Mouse (Mus musculus): ENCODE data around the gene R3hdm4. TPM values are rescaled to one million over a fixed set of nuclear protein-coding genes. Genes with fewer than 3 reads are reported as not detected.
"Not testable (repeated sequence)": the region's sequence is repeated elsewhere in the genome, so short reads cannot be mapped to it uniquely, and the experiment has no call there.

R3hdm4 gene
- polyA plus RNA-seq, 1 experiment from 2014 or later = 112 TPM

GRCm38 (mm10) chr10:79897316-79898245, 23.4 kb downstream of the R3hdm4 start:
- no peak for ATAC-seq (replicated peaks; ENCODE audit: extremely low read depth, insufficient read depth, low FRiP score)

GRCm38 (mm10) chr10:79896814-79897213, 24.2 kb downstream of the R3hdm4 start:
- Histone ChIP-seq H3K9ac (ENCODE audit: low read length) (no peak overlapping the region), H3K36me3 (ENCODE audit: control insufficient read depth, insufficient read depth) (peaks cover 24% of the 10 kb centered on the region), H3K4me3 (ENCODE audit: low read length) (no peak overlapping the region), H3K27me3 (ENCODE audit: control insufficient read depth, insufficient read depth, low read length) (no peaks in the 10 kb centered on the region), H3K9me3 (replicated peaks; ENCODE audit: control insufficient read depth, low read length) (no peaks in the 10 kb centered on the region), H3K4me2 (ENCODE audit: low read depth, low read length) (no peak overlapping the region), H3K4me1 (ENCODE audit: control insufficient read depth, insufficient read depth, low read length) (no peaks in the 10 kb centered on the region), H3K27ac (ENCODE audit: low read length) (no peak overlapping the region)
- no peak for ATAC-seq (replicated peaks; ENCODE audit: extremely low read depth, insufficient read depth, low FRiP score)
- 84% methylated on average over 13 of the region's 13 CpGs for WGBS

More at GRCm38 (mm10) chr10:79897316-79898245, 23.4 kb downstream of the R3hdm4 start:
- Histone ChIP-seq H3K4me1 (ENCODE audit: control insufficient read depth, insufficient read depth, low read length) (no peaks in the 10 kb centered on the region), H3K9ac (ENCODE audit: low read length) (no peak overlapping the region), H3K4me2 (ENCODE audit: low read depth, low read length) (no peak overlapping the region), H3K27me3 (ENCODE audit: control insufficient read depth, insufficient read depth, low read length) (no peaks in the 10 kb centered on the region), H3K36me3 (ENCODE audit: control insufficient read depth, insufficient read depth) (peaks cover 25% of the 10 kb centered on the region), H3K4me3 (ENCODE audit: low read length) (no peak overlapping the region), H3K9me3 (replicated peaks; ENCODE audit: control insufficient read depth, low read length) (no peaks in the 10 kb centered on the region), H3K27ac (ENCODE audit: low read length) (no peak overlapping the region)
- 53% methylated on average over 20 of the region's 20 CpGs for WGBS

GRCm38 (mm10) chr10:79896306-79896705, 24.7 kb downstream of the R3hdm4 start:
- Histone ChIP-seq H3K4me1 (ENCODE audit: control insufficient read depth, insufficient read depth, low read length) (no peaks in the 10 kb centered on the region), H3K4me2 (ENCODE audit: low read depth, low read length) (no peak overlapping the region), H3K36me3 (ENCODE audit: control insufficient read depth, insufficient read depth) (peaks cover 24% of the 10 kb centered on the region), H3K27ac (ENCODE audit: low read length) (no peak overlapping the region), H3K9ac (ENCODE audit: low read length) (no peak overlapping the region), H3K27me3 (ENCODE audit: control insufficient read depth, insufficient read depth, low read length) (no peaks in the 10 kb centered on the region), H3K9me3 (replicated peaks; ENCODE audit: control insufficient read depth, low read length) (no peaks in the 10 kb centered on the region), H3K4me3 (ENCODE audit: low read length) (no peak overlapping the region)
- WGBS = 88% methylated on average over 16 of the region's 16 CpGs
- ATAC-seq (replicated peaks; ENCODE audit: extremely low read depth, insufficient read depth, low FRiP score) = no peak

- not testable (repeated sequence) for H3K9ac ChIP-seq (ENCODE audit: low read length); H3K27me3 ChIP-seq (ENCODE audit: control insufficient read depth, insufficient read depth, low read length); H3K4me2 ChIP-seq (ENCODE audit: low read depth, low read length); H3K9me3 ChIP-seq (replicated peaks; ENCODE audit: control insufficient read depth, low read length); H3K4me1 ChIP-seq (ENCODE audit: control insufficient read depth, insufficient read depth, low read length); H3K27ac ChIP-seq (ENCODE audit: low read length); H3K4me3 ChIP-seq (ENCODE audit: low read length)
- peaks cover 18% of the 10 kb centered on the region for H3K36me3 ChIP-seq (ENCODE audit: control insufficient read depth, insufficient read depth)
- peak; percentile 29 for ATAC-seq (replicated peaks; ENCODE audit: extremely low read depth, insufficient read depth, low FRiP score)
- 43% methylated on average over 22 of the region's 22 CpGs for WGBS
Observed at GRCm38 (mm10) chr10:79892451-79893118, 28.4 kb downstream of the R3hdm4 start.

- Histone ChIP-seq H3K4me2 (ENCODE audit: low read depth, low read length) (no peak within 1 kb of the TSS), H3K4me1 (ENCODE audit: control insufficient read depth, insufficient read depth, low read length) (no peaks in the 10 kb centered on the region), H3K36me3 (ENCODE audit: control insufficient read depth, insufficient read depth) (peaks cover 6% of the 10 kb centered on the region), H3K4me3 (ENCODE audit: low read length) (no peak within 1 kb of the TSS), H3K27me3 (ENCODE audit: control insufficient read depth, insufficient read depth, low read length) (no peaks in the 10 kb centered on the region; the same call in 1 of the 2 replicates), H3K9me3 (replicated peaks; ENCODE audit: control insufficient read depth, low read length) (no peaks in the 10 kb centered on the region), H3K27ac (ENCODE audit: low read length) (no peak within 1 kb of the TSS), H3K9ac (ENCODE audit: low read length) (no peak within 1 kb of the TSS)
- 32% methylated on average over 5 of the region's 5 CpGs for WGBS
- ATAC-seq (replicated peaks; ENCODE audit: extremely low read depth, insufficient read depth, low FRiP score) = no peak
Observed at GRCm38 (mm10) chr10:79890670-79891069, 30.3 kb downstream of the R3hdm4 start, which contains the start of gene Cfd. TSS of gene Cfd (plus strand) at chr10:79890853.

GRCm38 (mm10) chr10:79889386-79889785, 31.6 kb downstream of the R3hdm4 start:
- Histone ChIP-seq H3K4me2 (ENCODE audit: low read depth, low read length) (no peak overlapping the region), H3K27me3 (ENCODE audit: control insufficient read depth, insufficient read depth, low read length) (no peaks in the 10 kb centered on the region; the same call in 1 of the 2 replicates), H3K4me3 (ENCODE audit: low read length) (no peak overlapping the region), H3K36me3 (ENCODE audit: control insufficient read depth, insufficient read depth) (no peaks in the 10 kb centered on the region), H3K9ac (ENCODE audit: low read length) (no peak overlapping the region), H3K4me1 (ENCODE audit: control insufficient read depth, insufficient read depth, low read length) (peaks cover 2% of the 10 kb centered on the region; the same call in 1 of the 2 replicates), H3K9me3 (replicated peaks; ENCODE audit: control insufficient read depth, low read length) (no peaks in the 10 kb centered on the region), H3K27ac (ENCODE audit: low read length) (no peak overlapping the region)
- ATAC-seq (replicated peaks; ENCODE audit: extremely low read depth, insufficient read depth, low FRiP score) = no peak
- 64% methylated on average over 2 of the region's 2 CpGs for WGBS

GRCm38 (mm10) chr10:79886611-79887010, 34.4 kb downstream of the R3hdm4 start:
- ATAC-seq (replicated peaks; ENCODE audit: extremely low read depth, insufficient read depth, low FRiP score) = no peak
- 81% methylated on average over 8 of the region's 8 CpGs for whole genome bisulfite sequencing
- H3K4me2 ChIP-seq (ENCODE audit: low read depth, low read length) = no peak overlapping the region
- H3K36me3 ChIP-seq (ENCODE audit: control insufficient read depth, insufficient read depth) = no peaks in the 10 kb centered on the region
- no peaks in the 10 kb centered on the region for H3K9me3 ChIP-seq (replicated peaks; ENCODE audit: control insufficient read depth, low read length)
- H3K9ac ChIP-seq (ENCODE audit: low read length) = no peak overlapping the region
- H3K27ac ChIP-seq (ENCODE audit: low read length) = no peak overlapping the region
- H3K27me3 ChIP-seq (ENCODE audit: control insufficient read depth, insufficient read depth, low read length) = peaks cover 5% of the 10 kb centered on the region
- H3K4me1 ChIP-seq (ENCODE audit: control insufficient read depth, insufficient read depth, low read length) = peaks cover 18% of the 10 kb centered on the region
- H3K4me3 ChIP-seq (ENCODE audit: low read length) = no peak overlapping the region

GRCm38 (mm10) chr10:79886054-79886453, 35.0 kb downstream of the R3hdm4 start, which contains the start of gene Elane:
TSS of gene Elane (plus strand) at chr10:79886247.
- Histone ChIP-seq H3K4me3 (ENCODE audit: low read length) (no peak within 1 kb of the TSS), H3K9me3 (replicated peaks; ENCODE audit: control insufficient read depth, low read length) (no peaks in the 10 kb centered on the region), H3K27ac (ENCODE audit: low read length) (no peak within 1 kb of the TSS), H3K27me3 (ENCODE audit: control insufficient read depth, insufficient read depth, low read length) (peaks cover 5% of the 10 kb centered on the region), H3K9ac (ENCODE audit: low read length) (no peak within 1 kb of the TSS), H3K4me1 (ENCODE audit: control insufficient read depth, insufficient read depth, low read length) (peaks cover 19% of the 10 kb centered on the region), H3K36me3 (ENCODE audit: control insufficient read depth, insufficient read depth) (no peaks in the 10 kb centered on the region), H3K4me2 (ENCODE audit: low read depth, low read length) (no peak within 1 kb of the TSS)
- ATAC-seq (replicated peaks; ENCODE audit: extremely low read depth, insufficient read depth, low FRiP score) = no peak
- WGBS = 72% methylated on average over 6 of the region's 6 CpGs

GRCm38 (mm10) chr10:79884938-79885337, 36.1 kb downstream of the R3hdm4 start:
- H3K4me3 ChIP-seq (ENCODE audit: low read length); H3K4me2 ChIP-seq (ENCODE audit: low read depth, low read length); H3K36me3 ChIP-seq (ENCODE audit: control insufficient read depth, insufficient read depth); ATAC-seq (replicated peaks; ENCODE audit: extremely low read depth, insufficient read depth, low FRiP score); H3K27me3 ChIP-seq (ENCODE audit: control insufficient read depth, insufficient read depth, low read length); H3K9ac ChIP-seq (ENCODE audit: low read length); H3K9me3 ChIP-seq (replicated peaks; ENCODE audit: control insufficient read depth, low read length); H3K27ac ChIP-seq (ENCODE audit: low read length): not testable (repeated sequence)
- 65% methylated on average over 2 of the region's 3 CpGs for WGBS
- peaks cover 19% of the 10 kb centered on the region for H3K4me1 ChIP-seq (ENCODE audit: control insufficient read depth, insufficient read depth, low read length)

Measured in heart, embryonic 16.5 days (tissue).